Mouse (Mus musculus) frontal cortex, postnatal 10 days (tissue): ENCODE data around the gene Reep1.

Source experiments
- DNase-seq, 2 experiments: peaks; one replicate each; pipeline ENCODE4 v3.0.0; 2022; ENCODE audit warnings: low spot score in 2 of 2, mixed read lengths in 1 of 2

Reep1 gene

DNA sequence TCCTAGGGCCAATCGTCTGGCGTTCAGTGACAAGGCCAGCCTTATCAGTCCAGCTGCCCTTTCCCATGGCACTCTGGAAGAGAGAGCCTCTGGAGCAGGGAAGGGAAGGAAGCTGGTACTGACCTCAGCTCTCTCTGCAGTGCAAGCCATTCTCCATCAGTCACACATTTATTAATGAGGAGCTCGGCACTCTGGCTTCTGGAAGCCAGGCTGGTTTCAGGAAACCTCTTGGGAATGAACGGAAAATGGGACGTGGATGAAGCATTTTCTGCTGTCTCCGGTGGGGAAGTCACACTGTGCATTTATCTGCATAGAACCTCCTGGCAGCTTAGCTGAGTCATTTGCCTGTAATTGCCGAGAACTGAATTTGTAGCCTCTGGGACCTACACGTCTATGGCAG, 29.8 kb downstream of the Reep1 start:
- no peak for DNase-seq

DNA sequence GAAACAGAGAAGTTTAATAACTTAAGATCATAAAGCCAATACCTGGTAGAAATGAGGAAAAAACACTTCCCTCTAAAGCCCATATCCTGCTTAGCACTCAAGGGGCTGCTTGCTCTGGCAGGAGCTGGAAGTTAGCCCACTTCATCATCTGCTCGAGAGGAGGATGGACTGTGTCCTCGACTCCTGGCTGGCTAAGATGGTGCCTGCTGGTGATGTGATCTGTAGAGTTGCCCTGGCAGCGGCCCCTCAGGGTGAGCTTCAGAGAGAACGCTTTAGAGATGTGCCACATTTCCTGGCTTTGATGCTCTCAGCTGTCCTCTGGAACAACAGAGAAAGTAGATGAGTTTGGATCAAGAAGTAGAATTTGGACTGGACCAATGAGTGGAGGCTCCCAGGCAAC, 31.2 kb downstream of the Reep1 start:
- no peak for DNase-seq

DNA sequence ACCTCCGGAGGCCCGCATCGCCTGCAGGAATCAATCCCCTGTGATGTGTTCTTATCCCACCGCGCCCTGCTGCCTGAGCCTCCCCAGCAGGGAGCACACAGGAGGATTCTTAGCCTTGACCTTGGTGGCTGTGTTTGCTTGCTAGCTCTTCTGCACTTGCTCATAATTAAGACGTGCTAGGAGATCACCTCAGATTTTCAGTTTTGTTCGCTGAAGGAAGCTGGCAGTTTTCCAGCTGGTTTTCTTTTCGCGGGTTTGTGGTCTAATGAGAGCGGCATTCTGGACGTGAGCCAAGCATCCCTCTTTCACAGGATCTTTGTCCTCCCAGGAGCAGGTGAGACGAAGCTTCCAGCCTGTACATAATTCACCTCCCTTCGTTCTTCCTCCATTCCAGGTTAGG, 33.6 kb downstream of the Reep1 start:
- DNase-seq, result no peak

DNA sequence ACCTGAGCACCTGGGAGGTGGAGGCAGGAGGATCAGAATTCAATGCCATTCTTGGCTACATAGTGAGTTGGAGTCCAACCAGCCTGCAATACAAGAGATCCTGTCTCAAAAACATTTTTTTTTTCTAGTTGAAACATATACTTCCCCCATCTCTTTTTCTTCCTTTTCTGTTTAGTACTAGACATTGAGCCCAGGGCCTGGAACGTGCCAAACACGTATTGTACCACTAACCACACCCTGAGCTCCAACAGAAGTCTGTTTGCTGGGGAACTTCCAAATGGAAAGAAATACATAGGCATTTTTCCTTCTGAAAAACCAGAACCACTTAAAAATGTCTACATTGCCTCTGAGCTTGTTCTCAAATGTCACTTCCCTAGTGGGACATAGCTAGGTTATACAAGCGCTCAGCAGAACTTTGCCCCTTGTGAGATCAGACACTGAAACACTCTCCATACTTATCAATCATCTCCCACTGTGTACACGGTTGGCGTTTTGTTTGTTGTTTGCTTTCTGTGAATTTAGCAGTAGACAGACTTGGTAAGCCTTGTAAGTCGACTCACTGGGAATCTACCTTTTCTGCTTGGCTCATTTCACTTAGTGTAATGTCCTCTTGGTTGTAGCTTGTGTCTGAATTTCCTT, 34.8 kb downstream of the Reep1 start:
- DNase-seq, result no peak

DNA sequence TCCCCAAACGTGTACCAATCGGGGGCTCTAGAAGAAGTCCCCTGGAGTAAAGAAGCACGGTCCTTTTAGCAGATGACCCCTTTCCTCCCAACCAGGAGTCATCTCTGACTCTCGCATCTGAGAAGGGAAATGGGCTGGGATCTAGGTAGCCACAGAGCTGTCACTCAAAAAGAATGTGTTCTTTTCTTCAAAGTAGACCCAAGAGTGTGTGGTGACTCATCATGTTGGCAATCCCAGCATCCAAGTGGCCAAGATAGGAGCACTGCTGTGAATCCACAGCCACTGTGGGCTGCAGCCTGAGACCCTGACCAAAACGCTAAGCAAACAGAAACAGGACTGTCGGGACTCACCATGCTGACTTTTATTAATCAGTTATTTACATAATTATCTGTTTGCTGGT, 37.6 kb downstream of the Reep1 start:
- DNase-seq, result no peak

DNA sequence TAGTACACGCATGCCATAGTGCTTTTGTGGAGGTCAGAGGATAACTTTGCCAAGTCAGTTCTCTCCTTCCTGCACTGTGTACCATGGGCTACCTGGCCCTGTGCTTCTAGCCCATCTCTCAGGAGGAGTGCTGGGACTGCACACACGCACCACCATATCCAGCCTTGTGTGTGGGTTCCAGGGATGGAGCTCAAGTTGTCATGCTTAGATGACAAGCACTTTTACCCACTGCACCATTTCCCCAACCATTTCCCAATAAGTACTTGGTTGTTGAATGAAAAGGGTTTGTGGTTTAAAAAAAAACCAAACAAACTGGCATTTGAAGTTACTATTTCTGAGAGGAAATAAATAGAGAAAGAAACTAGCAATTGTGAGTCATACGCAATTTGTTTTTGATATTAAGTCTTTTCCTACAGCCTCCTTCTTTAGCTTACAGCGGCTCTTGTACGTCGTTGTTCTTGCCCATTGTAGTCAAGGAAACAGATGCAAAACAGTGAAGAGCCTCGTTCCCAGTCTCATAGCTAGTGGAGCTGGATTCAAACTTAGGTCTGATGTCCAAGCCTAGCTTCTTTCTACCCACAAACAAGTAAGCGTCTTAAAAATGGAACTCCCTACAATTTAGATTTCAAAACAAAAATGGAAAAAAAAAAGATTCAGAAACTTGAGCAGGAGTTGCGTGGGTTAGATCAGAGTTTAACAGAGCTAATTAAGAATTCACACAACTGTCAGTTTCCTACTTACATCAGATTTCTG, 38.3 kb downstream of the Reep1 start:
- no peak for DNase-seq

DNA sequence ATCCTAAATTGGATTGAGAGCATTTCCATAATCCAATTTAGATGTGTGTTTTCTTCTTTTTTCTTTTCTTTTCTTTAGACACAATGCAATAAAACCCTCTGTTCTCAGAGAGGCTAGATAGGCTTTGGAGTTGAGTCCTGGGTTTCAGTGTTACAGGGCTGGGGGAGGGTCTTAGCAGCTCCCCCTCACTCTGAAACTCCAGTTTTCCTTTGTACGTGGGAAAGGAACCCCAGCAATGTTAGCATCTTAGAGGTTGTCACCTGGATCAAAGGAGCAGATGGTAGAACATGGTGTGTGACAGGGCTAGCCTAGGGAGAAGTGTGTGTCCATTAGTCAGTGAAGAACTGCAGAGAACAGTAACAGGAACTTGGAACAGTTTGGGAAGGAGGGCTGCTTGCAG, 38.9 kb downstream of the Reep1 start:
- DNase-seq, result no peak

DNA sequence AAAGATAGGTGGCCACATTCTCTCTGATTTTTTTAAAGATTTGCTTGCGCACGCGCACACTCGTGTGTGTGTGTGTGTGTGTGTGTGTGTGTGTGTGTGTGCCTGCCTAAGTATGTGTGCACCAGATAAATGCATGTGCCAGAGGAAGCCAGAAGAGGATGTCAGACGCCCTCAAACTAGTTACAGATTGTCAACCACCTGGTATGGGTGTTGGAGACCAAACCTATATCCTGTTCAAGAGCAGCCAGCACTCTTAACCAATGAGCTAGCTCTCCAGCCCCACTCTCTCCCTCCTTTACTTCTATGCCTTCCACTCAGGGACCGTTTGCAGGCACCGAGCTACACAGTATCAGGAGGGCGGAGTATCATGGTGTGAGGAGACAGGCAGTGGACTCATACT, 39.5 kb downstream of the Reep1 start:
- DNase-seq, result no peak

DNA sequence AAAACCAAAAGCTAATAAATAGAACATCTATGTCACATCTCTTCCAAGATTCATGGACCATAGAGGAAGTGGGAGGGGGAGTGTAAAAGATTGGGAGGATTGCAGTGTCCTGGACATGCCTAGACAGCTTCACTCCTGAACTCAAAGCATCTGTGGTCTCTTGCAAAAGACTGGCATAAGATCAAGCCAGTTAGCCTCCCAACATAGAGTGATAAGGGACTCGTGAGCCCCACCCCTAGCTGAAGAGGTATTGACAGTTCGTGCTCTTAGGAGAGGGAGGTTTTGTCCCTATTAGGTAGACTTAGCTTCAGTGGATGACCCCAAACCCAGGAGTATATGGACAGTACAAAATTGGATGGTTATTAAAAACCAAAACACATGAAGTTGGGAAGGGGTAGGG, 44.2 kb downstream of the Reep1 start:
- no peak for DNase-seq

DNA sequence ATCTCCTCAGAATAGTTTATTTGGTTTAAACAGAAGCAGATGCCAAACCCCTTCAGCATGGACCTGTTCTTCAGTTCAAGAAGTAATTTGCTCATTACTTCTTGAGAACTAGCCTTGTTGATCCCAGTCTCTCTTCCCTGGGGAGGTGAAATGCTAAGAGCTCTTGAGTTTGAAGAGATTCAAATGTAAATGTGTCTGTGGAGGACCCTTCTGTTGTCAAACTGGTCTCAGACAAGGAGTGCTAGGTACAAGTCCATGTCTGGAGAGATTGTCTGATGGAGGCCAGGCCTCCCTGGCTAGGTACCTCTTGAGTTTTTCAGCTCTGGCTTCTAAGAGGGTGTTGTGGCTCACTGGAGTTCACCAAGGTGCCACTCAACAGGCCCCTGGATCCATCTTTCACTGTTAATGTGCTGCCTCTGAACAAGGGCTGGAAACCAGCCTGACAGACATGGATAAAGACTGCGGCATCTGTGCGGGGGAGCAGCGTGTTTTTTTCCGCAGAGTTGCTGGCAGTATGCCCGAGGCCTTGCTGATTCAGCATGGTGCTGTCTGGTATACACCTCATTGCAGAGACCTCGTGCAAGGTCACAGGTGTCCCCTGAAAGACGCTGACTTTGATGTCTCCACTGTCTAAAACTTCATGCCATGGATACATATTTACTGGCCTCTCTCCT, 45.6 kb downstream of the Reep1 start:
- DNase-seq, result peak; percentile 46 to 63

DNA sequence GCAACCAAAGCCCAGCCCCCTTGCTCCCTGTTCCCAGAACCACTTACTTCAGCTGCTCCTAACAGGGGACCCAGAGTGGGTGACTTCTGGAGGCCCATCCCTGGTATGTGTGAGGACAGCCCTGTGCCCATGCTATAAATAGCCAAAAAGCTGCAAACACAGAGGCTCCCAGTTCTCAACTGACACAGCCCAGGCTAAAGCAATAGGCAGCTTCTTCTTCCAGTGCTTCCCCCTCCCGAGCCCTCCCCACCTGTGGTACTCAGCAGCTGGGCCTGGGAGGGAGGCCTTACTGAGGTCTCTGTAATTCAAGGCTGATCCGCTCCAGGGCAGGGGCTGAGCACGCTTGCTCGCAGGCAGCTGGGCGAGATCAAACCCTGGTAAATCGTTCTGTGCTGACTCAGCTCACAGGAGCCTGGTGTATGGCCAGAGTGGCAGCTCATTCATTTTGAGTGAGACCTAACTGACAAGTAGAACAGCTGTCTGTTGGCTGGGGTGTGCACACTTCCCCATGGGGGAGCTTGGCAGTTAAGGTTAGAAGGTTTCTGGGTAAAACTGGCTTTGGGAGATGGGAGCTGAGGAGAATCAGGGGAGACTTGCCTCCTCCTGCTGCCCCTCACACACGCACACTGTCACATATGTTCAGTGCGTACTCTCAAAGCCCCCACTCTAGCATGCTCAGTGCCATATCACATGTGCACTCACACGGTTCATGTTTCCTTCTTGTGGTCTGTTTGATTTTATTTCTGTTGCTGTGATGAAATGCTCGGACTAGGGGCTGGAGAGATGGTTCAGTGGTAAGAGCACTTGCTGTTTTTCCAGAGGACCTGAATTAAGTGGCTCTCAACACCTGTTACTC, 49.9 kb downstream of the Reep1 start:
- peak; percentile 50 to 72 for DNase-seq

DNA sequence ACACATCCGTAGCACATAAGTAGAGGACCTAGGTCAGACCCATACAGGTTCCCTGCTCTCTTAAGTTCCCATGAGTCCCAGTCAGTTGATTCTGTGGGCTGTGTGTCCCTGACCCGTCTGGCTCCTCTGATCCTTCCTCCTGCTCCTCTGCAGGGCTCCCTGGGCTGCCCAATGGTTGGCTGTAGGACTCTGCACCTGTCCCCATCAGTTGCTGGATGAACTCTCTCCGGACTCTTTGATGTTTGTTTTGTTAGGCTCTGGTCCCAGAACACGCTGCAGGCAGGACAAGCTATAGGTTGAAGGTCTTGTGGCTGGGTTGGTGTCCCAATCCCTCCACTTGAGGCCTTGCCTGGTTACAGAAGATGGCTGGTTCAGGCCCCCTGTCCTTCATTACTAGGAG, 51.4 kb downstream of the Reep1 start:
- DNase-seq, result no peak

DNA sequence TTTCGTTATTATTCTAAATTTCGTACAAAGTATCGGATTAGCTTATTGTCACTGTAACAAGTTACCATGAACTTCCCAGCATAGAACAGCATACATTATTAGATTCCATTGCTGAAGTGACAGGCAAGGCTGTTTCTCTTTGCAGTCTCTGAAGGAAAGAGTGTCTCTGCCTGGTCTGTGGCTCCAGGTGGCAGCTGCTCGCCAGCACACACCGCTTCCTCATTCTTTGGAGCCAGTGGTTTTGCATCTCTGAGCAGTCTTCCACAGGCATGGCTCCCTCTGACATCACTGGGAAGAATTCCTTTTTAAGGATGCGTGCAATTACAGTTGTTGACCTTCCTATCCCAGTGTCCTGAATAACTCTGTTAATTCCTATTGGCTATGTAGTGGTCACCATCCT, 52.7 kb downstream of the Reep1 start:
- DNase-seq, result no peak

DNA sequence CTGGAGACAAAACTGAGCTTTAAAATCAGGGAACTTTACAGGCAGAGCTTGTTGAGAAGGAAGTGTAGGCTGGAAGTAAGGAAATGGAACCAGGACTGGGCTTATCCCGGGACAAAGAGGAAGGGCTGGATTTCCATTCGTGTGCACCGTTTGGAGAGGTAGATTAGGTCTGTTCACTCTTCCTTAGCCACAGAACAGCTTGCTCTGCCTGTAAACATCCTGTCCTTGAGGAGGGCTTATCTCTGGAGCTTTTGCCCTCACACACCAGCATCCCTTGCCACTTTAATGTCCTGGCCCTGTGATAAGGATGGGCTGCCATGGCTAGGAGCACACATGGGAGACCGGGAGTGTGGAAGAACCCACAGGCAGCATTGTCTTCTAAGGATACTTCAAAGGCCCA, 60.4 kb downstream of the Reep1 start:
- DNase-seq, result no peak

DNA sequence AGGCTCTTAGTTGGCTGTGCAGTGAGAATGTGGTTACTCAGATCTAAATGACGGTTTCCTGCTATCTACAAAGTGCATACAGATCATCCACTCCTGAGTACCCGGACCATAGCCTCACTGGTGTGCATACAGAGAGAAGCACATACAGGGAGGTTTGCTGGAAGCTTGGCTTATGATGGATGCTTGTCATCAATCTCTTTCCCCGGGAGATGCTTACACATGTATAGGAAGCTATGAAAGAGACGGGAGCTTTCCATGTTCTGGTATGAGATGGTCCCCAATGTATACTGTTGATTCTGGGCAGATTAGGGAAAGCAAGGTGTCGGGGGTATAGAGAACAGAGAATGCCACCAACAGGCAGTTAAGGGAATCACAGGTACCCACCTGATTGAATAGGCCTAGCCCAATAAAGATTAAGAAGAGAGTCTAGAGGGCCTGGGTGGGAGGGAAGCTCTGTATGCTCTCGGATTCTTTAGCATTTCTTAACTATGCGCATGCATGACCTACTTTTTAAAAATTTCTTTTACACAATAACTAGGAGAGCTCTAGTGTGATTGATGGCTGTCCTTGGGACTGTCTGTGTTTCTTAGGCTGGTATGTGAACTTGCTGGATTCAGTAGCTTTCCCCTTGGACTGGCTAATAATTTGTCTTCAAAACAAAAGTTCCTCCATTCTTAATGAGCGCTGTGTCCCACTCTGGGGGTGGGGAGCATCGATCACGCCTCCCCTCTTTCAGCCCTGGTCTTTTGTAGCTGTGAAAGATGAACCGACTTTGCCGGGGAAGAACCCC, 62.7 kb downstream of the Reep1 start:
- no peak for DNase-seq

DNA sequence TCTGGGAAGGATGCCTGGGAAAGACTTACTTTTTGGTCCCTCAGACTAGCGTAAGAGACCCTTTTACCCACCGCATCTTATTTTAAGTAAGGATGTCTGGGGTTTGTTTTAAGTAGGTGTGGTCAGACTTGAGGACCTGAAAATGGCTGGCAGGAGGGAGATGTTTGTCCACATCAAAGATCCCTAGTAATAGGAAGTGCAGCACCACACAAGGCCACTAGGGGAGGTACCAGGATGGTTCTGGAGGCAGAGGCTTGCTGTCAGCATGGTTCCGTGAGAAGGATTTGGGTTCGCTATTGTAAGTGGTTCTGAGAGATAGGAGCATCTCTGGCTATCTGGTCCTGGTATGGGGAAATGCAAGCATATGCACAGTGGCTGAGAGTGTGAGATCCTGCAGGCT, 63.5 kb downstream of the Reep1 start:
- DNase-seq, result no peak

DNA sequence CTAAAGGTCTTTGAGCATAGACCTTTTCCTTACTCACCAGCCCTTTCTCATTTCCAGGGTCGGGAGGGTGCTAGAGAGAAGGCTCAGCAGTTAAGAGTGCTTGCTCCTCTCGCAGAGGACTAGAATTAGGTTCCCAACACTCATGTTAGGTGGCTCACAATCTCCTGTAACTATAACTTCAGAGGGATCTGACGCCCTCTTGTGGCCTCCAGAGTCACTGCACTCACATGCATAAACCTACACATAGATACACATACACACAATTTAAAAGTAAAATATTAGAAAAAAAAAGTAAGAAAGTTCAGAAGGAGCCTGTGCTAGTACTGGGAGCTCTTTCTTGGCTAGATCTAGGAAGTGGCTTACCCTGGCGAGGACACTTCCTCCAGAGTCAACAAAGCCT, 63.9 kb downstream of the Reep1 start:
- DNase-seq, result no peak

DNA sequence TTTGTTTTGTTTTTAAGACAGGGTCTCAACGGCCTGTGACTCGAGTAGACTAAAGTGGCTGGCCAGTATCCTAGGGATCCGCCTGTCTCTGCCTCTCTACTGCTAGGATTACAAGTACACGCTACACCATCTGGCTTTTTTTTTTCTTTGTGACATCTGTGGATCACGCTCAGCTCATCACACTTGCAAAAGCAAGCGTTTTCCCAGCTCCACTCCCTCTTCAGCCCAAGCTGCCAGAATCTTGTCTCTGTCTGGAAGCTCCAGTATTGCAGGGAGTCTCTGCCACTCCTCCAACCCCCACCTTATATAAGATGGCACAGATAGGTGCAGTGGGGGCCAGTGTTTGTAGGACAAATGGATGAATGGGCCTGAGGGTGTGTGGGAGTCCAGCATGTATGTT, 64.8 kb downstream of the Reep1 start:
- peak; percentile 28 to 67 for DNase-seq

DNA sequence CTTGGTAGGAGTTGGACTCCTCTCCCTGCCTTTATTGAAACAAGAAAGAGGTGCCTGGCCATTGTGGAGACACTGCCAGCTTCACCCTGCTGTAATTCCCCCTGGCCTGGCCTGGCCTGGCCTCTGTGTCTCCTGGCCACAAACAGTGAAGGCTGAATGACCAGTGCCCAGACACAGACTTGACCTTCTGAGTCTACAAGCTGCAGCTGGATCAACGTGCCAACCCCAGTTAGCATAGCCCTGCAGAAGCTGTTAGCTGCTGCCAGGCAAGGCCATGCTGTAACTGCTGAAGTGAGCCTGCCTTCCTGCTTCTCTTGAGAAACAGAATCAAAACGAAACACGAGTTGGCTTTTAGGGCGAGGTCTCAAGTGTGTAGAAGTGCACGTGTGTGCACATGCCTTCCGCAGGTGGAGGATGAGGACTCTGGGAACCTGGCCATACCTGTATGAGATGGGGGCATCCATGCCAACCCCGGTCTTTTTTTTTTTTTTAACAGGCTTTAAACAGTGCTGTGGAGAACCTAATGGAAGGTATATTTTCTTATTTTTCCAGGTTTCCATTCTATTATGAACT, 65.4 kb downstream of the Reep1 start:
- no peak for DNase-seq

DNA sequence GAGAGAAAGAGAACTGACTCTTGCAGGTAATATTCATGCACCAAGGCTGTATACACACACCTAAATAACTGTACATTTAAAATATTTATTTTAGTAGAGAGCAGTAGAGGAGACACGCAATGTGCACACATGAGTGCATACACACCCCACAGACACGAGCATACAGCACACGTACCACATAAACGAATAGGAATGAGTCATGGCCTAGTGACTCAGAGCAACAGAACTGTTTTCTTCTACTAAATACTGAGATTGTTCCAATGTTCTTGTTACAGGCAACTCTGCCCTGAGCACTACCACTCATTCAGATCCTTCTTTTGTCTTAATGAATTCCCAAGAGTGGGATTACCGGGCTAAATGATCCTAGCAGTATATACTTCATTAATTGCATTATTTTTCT, 70.7 kb downstream of the Reep1 start:
- DNase-seq, result no peak

DNA sequence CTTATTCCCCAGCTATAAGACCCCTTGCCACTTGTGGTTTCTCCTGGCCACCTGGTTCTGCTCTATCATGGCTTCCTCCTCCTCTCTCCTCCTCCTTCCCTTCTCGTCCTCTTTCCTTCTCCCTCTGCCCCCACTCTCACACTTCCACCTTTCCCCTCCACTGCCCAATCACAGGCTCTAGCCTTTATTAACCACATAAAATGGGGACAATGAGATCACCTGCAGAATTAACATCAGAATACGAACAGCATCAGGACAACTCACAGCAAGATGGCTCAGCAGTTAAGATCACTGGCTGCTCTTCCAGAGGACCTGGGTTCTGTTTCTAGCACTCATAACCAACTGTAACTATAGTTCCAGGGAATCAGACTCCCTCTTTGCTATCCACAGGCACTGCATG, 72.5 kb downstream of the Reep1 start:
- no peak for DNase-seq
